Comparison of ENCODE assay signal across 9 mouse cellular contexts in genomic region chr17:6779632-6780031, GRCm38 (mm10). TPM values are rescaled to one million over a fixed set of nuclear protein-coding genes. Genes with fewer than 3 reads are reported as not detected.
DNase-seq lines count a peak whose midpoint lies in the region; ATAC-seq and TF ChIP-seq lines count a peak whose summit lies in the region.
"Had no signal": no experiment of that assay in that cellular context is flagged by ENCODE, and none has a peak within 500 bp of the region (broad histone marks: within the 10 kb centered on the region; RNA-seq: fewer than 3 reads in every experiment).

No protein-coding gene starts in this region.

- H3K4me1 ChIP-seq in kidney, embryonic 14.5 days (ENCODE audit: control insufficient read depth, insufficient read depth, low read length) = peaks cover 28% of the 10 kb centered on the region
- no peaks in the 10 kb centered on the region for H3K4me1 ChIP-seq in forebrain, postnatal 0 days (ENCODE audit: insufficient read depth)

- WGBS in kidney, embryonic 14.5 days = 8% methylated on average over 7 of the region's 7 CpGs
- 16% methylated on average over 7 of the region's 7 CpGs for WGBS in forebrain, postnatal 0 days
- 58% methylated on average over 7 of the region's 7 CpGs for WGBS in macrophage (ENCODE audit: missing documents)

- ATAC-seq in kidney, embryonic 14.5 days (ENCODE audit: low FRiP score, low TSS enrichment) = no peak
- no peak for ATAC-seq in forebrain, postnatal 0 days

- no peak for TF ChIP-seq CTCF in forebrain, postnatal 0 days (IDR thresholded peaks at IDR 0.05; ENCODE audit: low read depth)

- DNase-seq in kidney, adult 18-20 months = no peak
- peak; percentile 35 for DNase-seq in ES-CJ7 (ENCODE audit: low read depth, low spot score)
- DNase-seq in forebrain, postnatal 0 days = no peak
- no peak for DNase-seq in gastrocnemius, adult 18-20 months (ENCODE audit: low spot score)
- DNase-seq in right cerebral cortex, postnatal 10 days (ENCODE audit: low spot score in 2 of 2) = no peak
- no peak for DNase-seq in ovary, postnatal 10 days (ENCODE audit: low spot score)
- DNase-seq: thymus, postnatal 25 days had no signal

- peak overlapping the region; percentile 88 for H3K4me2 ChIP-seq in kidney, embryonic 14.5 days (replicated peaks; ENCODE audit: low read depth, low read length)
- peak overlapping the region; percentile 94 for H3K4me2 ChIP-seq in forebrain, postnatal 0 days (ENCODE audit: low read depth)

- peak overlapping the region; percentile 44 for H3K4me3 ChIP-seq in kidney, embryonic 14.5 days (ENCODE audit: low read length)
- H3K4me3 ChIP-seq in forebrain, postnatal 0 days (ENCODE audit: low read depth, low read length) = no peak overlapping the region
- no peak overlapping the region for H3K4me3 ChIP-seq in macrophage (ENCODE audit: inconsistent target)

- peak overlapping the region; percentile 81; the same call in 1 of the 2 replicates for H3K27ac ChIP-seq in kidney, embryonic 14.5 days (ENCODE audit: low read depth, low read length)
- no peak overlapping the region for H3K27ac ChIP-seq in forebrain, postnatal 0 days (ENCODE audit: low read depth, low read length)
- 0 out of 2 replicates have a peak overlapping the region, but pooled peaks have one; percentile 82 for H3K27ac ChIP-seq in macrophage

- no peaks in the 10 kb centered on the region for H3K27me3 ChIP-seq in kidney, embryonic 14.5 days (ENCODE audit: control insufficient read depth, insufficient read depth, low read length)
- no peaks in the 10 kb centered on the region for H3K27me3 ChIP-seq in forebrain, postnatal 0 days (ENCODE audit: insufficient read depth, low read length)

- peak overlapping the region; percentile 52; the same call in 1 of the 2 replicates for H3K9ac ChIP-seq in kidney, embryonic 14.5 days (ENCODE audit: low read depth, low read length)
- 0 out of 2 replicates have a peak overlapping the region, but pooled peaks have one; percentile 15 for H3K9ac ChIP-seq in forebrain, postnatal 0 days

- H3K36me3 ChIP-seq in kidney, embryonic 14.5 days (ENCODE audit: control insufficient read depth, insufficient read depth, low read length) = no peaks in the 10 kb centered on the region
- H3K36me3 ChIP-seq in forebrain, postnatal 0 days (ENCODE audit: insufficient read depth) = no peaks in the 10 kb centered on the region
- no peaks in the 10 kb centered on the region for H3K36me3 ChIP-seq in macrophage (ENCODE audit: inconsistent target)

- H3K9me3 ChIP-seq in kidney, embryonic 14.5 days (ENCODE audit: control insufficient read depth, low read length) = no peaks in the 10 kb centered on the region
- H3K9me3 ChIP-seq in forebrain, postnatal 0 days (ENCODE audit: low read length) = no peaks in the 10 kb centered on the region

- peaks cover 69% of the 10 kb centered on the region for H3K79me2 ChIP-seq in macrophage (ENCODE audit: inconsistent target)

RNA-seq across cellular contexts. Expression of gene Ezr, which starts 3.0 kb away (rescaled TPM):
- polyA plus RNA-seq in kidney, embryonic 14.5 days (2014; fragmentation: Nextera tagmentation; extraction: Ambion mirVana) = 96.7 and 158 TPM in 2 replicates
- total RNA-seq in forebrain, postnatal 0 days (2014; rRNA removed) = 37.8 and 45.4 TPM in 2 replicates
- polyA plus RNA-seq in forebrain, postnatal 0 days (2015; fragmentation: Nextera tagmentation; extraction: Ambion mirVana) = 51.6 and 60.2 TPM in 2 replicates
- 100 to 1,000 TPM in 5 of 26 experiments, 10 to 100 TPM in 14, 1 to 10 TPM in 7; 7.9 to 281 (median 15.4) TPM for total RNA-seq in macrophage (2018; cell fraction: chromatin; rRNA removed)
- total RNA-seq in macrophage (2018; cell fraction: cytosol; rRNA removed) = 100 to 1,000 TPM in 2 of 26 experiments, 10 to 100 TPM in 24; 17.0 to 184 (median 26.5) TPM
- 100 to 1,000 TPM in 4 of 26 experiments, 10 to 100 TPM in 22; 11.8 to 184 (median 20.8) TPM for total RNA-seq in macrophage (2018; cell fraction: nucleus; rRNA removed)
- polyA plus RNA-seq in macrophage (2018) = 19.3 to 60.4 TPM (median 43.6 TPM) in 3 replicates
- 1 to 10 TPM; 1.1 to 2.4 TPM for total RNA-seq in gastrocnemius, adult 18-20 months (2021)
